Mouse (Mus musculus): Measurements from ENCODE around the gene Wdr74.
"Not testable (repeated sequence)": the region's sequence is repeated elsewhere in the genome, so short reads cannot be mapped to it uniquely, and the experiment has no call there.

- TF ChIP-seq CTCF, POLR2A (IDR thresholded peaks at IDR 0.05; ENCODE audit: insufficient read depth, low read depth, low read length): not testable (repeated sequence)
Observed at GRCm38 (mm10) chr19:8728335-8729099, 7.1 kb upstream of the Wdr74 start.

All from olfactory bulb, adult 2 months (tissue).